Mouse (Mus musculus): ENCODE results near the gene Rd3.
A peak's percentile ranks its signal among the peaks of the same experiment; 100 is the strongest.

The Rd3 gene

DNA sequence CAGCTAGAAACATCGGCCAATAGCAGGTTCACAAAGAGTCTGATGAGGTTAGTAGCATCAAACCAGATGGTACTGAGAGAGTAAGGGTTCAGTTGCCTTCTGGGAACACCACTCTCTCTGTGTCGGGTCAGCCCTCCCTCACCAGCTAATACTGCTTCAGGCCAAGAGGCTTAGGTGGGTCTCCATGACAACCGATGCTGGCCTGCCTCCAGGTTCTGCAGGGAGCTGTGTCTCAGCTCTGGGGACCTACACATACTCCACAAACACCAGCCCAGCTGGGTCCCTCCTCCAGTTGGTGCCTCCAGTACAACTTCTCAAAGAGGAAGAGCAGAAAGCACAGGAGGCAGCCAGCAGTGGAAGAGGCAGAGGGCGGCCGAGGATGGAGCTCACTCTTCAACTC lies at the start of gene Rd3:
Rd3 (plus strand) TSS at position 184 of the 400 bp plus-strand sequence.
- peak; percentile 55 to 67 for DNase-seq

DNA sequence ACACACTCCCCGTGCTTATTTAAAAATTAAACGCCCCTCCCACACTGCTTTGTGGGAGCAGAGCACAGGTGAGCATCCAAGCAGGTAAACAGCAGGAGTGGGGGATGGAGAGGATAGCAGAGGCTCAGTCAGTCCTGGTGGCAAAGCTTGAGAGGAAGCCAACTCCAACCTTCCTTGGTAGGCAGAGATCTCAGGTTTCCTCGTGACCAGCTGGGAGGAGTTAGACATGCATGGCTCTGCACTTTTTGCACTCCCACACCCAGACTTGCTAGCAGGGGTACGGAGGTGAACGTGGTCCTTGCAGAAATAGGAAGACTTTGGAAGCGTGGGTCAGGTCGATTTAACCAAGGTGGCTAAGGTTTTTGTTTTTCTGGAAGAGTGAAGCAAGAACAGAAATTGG lies 48.8 kb upstream of the Rd3 start:
- no peak for DNase-seq

DNA sequence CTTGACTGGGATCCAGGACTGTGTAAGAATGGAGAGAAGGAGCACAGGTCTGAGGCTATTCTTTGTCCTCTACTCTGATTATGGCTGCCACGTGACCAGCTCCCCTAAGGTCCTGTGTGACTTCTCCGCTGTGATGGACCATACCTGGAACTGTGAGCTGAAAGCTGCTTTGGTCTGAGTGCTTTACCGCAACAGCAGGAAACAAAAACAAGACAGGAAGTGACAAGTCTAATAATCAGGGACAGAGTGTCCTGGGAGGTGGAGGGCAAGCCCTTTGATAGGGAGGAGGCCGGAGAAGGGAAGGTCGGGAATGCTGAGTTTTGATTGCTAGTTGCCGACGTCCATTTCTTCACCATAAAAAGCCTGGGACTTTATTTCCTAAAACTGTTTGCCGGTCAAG lies 48.1 kb upstream of the Rd3 start:
- DNase-seq, result no peak

DNA sequence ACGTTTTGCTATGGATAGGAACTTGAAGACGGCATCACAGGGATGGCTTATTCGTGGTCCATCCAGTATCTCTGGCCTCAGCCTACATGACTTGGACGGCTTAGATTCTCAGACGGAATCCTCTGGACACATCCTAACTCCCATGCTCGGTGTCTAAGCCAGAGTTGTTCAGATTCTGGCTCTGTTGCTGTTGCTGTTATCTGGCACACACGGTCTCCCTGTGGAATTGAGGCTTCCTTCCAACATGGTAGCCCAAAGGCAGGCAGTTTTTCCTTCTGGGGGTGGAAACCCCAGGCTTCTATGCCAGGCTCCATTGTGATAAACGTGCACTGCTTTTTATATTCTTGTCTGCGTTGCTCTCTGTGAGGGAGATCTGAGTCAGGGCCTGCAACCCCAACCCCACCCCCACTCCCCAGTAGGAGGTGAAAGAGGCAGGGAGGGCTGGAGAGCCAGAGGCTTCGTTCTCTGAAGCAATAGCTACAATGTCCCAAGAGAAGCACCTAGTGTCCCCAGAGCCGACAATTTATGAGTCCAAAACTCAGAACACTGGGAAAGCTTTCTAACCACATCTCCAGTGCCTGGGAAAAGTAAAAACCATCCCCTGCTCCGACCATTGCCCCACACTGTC lies 47.2 kb upstream of the Rd3 start:
- DNase-seq, result no peak

DNA sequence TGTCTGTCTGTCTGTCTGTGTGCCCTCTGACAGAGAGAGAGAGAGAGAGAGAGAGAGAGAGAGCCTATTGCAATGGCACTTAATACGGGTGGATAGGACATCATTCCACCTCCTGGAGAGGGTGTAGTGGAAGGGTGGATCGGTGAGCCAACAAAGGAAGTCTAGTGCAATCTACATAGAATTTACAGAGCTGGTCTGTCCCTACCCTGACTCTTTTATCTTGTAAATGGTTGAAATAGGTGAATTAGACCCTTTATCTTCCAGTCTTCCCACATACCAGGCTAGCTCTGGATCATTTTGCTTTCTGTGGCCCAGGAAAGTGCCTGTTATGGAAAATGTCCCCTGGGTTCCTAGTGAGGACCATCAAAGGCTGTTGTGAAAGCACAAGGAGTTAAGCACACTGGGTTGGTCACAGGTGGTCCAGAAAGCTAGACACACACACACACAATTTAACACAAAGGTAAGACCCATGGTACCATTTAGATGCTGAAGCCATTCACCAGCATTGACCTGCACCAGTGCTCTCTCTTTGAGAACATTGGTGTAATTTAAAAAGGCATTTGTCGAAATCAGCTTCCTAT lies 46.6 kb upstream of the Rd3 start:
- no peak for DNase-seq

DNA sequence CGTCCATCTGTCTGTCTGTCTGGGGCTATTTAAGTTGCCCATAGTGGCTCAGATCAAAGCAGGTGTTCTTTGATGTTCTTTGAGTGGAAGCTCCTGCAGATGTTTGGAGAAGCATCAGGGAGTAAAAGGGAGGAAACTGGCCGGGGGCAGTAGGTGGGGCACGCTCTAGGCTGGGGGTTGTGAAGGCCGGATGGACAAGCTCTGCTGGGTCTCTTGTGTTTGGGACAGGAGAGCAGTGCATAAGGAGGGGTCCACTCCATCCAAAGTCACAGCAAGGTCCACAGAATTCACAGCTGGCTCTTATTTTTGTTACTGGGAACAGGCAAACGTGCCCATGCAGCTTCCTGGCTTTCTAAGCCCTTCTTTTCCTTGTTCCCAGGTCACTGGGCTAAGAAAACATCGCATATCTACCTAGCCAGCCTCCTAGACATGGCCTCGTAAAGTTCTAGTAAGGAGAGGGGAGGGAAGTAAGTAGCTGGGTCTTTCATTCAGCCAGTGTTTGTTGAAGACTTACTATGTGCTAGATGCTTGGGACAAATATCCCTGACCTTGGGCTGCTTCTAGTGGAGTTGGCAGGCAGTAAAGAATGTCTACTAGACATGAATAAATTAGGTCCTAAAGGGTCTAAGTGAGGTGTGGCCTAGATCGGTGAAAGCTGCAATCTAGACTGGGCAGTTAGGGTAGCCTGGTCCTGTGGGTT lies 44.7 kb upstream of the Rd3 start:
- DNase-seq, result no peak

DNA sequence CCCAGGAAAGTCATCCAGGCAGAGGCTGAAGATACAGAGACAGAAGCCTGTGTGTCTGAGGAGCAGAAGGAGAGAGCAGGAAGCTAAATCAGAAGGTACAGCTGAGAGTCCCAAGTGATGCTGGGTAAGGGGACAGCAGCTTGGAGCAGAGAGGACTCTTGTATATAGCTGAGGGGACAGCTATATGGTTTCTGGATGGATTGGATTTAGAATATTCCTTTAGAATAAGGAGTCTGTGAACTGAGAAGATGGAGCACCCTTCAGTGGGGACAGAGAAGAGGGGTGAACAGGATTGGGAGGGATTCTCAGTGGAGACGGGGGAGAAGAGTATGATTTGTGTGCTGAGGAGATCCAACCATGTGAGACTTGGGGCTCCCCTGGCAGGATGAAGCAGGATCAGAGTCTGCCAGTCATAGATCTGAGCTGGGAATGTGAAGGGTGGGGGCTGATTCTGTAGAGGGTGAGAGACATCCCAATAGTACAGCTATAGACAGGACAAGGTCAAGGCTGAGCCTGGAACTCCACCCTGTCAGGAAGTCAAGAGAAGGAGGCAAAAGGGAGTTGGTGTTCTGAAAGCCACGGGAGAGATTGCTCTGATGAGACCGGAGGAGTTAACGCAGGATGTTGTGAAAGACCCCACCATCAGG lies 44.1 kb upstream of the Rd3 start:
- DNase-seq, result no peak

DNA sequence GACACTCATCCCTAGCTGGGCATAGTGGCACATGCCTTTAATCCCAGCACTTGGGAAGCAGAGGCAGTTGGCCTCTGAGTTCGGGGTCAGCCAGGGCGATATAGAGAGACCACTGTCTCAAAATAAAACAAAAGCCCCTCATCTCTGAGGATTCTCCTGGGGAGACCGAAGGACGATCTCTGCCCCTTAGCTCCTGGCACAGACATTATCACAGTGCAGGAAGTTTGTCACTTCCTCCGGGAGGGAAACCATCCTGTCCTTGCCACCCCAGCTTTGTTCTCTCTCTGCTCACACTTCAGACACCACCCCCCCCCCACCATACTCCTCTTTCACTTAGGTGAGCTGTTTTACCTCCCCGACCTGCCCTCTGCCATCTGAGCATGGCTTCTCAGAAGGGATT lies 33.5 kb upstream of the Rd3 start:
- no peak for DNase-seq

DNA sequence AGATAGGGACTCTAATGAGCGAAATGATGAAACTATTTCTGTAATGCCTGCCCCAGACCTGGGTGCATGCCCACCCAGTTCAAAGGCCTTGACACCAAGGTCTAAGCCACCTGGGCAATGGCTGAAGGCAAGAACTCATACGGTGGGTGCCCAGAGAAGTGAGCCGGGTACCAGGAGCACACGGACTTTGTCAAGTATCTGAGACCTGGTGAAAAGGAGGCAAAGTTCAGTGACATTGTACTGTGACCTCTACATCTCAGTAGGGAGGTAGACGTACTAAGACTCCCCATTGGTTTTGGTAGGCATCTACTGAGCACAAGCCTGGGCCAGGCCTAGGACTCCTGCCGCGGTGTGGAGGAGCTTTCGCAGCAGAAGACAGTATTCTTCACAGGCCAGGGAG lies 31.8 kb upstream of the Rd3 start:
- DNase-seq, result no peak

DNA sequence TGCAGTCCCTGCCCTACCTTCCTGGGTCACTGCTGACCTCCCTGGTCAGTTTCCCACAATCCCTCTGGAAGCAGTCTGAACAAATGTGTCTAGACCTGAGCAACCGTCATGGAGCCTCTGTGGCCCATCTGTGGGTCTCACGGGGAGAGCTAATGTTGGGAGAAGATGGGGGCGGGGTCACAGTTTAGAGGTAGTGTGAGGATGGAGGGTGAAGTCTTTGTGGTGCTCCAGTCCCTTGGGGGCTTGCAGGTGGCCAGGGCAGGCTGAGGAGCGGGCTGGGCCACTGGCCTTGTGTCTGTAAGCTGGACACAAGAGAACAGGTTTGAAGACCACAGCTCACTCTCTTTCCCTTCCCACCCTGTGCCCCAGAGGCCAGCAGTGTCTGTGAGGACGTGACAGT lies 31.4 kb upstream of the Rd3 start:
- no peak for DNase-seq

DNA sequence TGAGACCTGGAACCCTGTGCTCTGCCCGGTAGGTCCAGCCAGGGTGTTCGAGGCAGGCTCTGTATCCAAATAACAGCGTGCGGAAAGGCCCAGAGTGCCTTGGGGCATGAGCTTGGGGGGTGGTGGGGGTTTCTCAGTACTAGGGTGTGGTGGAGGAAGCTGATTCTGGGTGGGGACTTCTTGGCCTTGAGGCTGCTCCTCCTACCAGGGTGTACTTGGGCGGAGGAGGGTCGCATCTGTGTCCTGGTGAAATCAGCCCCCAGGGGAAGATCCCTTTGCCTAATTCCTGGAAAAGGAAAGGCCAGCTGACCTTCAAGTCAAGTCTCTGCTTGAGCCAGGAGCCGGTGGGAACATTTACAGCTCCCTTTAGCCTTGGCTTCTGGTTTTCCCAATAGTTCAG lies 30.9 kb upstream of the Rd3 start:
- peak; percentile 35 to 49 for DNase-seq

DNA sequence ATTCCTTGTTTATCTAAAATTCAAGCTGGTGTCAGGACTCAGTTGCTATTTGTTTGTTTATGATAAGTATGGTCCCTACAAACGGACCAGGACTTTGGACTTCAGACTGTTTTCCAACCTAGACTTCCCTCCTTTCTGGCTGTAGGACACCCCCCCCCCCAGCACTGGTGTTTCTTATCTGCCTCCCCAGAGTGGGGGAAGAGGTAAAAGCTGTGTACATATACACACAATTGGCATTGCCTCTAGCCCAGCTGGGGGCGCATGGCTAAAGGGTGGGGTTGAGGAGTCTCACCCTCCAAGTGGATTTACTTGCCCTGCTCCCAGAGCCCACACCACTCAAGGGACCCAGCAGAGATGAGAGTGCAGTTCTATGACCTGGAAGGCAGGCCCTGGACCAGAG lies 30.3 kb upstream of the Rd3 start:
- DNase-seq, result no peak

DNA sequence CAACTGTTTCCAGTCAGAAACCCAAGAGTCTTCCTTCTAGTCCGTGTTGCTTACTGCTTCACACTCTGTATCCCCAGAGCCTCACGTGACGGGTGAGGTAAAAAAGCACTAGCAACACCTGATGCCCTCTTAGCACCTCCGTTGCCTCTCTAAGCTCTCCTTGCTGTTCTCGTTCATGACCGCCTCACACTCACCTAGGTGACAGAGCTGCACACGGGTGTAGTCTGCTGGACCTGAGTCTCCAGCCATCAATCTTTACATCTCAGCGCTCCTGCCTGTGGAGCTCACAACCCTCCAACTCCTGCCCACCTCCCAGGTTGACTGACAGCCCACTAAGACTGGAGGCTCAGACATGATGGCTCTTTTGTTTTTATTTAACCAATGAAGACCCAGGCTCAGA lies 29.4 kb upstream of the Rd3 start:
- no peak for DNase-seq

DNA sequence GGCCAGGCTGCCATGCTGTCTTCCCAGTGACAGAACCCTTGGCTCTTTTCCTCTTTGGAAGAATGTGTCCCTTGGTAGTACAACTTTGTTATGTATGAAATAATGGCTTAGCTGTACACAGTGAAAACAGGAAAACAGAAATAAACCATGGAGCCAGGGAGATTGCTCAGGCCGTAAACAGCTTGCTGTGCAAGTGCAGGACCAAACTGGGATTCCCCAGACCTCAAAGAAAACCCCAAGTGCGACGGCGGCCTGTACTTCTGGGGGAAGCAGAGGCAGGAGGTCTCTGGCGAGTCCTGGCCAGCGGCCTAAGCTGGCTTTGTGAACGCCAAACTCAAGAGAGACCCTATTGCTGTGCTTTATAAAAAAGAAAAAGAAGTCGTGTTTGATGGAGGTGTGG lies 28.6 kb upstream of the Rd3 start:
- no peak for DNase-seq

DNA sequence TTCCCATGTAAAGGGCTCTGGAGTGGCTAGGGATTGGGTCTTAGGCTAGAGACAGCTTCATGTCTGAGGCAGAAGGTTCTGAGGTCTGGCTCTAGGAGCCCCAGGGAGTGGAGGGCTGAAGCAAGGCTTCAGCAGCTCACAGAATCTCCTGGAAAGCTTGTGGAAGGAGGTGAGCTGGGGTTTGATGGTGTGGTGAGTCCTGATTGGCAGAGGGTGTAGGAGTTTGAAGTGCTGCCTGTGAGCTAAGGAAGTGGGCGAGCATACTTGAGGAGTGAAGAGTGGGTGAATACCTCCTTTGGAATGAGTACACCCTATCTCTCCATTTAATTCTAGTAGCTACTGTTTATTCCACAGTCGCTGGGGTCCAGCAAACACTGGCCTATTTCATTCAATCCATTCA lies 26.6 kb upstream of the Rd3 start:
- DNase-seq, result no peak

DNA sequence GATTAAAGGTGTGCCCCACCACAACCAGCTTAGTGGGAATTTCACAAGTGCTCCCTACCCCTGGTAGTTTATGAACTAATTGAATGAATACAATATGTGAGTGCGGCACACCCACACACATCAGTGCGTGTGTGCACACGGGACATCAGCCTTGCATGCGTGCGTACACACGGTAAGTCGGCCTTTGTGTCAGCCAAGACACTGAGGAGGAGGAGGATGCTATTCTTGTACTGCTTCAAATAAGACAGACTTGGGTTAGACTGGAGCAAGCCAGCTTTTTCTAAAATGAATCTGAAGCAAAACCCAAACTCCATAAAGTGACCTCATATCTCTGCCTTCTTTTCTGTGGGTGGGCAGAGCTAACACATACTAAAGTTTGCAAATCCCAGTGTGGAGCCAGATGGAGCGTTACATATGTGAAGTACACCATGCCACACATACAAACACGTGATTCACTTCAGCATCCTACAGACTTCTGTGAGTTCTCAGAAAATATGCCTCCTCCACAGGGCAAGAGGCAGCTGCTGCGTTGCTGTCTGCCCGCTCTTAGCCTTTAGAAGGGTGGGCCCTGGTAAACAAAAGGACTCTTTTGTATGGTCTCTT lies 24.3 kb upstream of the Rd3 start:
- no peak for DNase-seq

DNA sequence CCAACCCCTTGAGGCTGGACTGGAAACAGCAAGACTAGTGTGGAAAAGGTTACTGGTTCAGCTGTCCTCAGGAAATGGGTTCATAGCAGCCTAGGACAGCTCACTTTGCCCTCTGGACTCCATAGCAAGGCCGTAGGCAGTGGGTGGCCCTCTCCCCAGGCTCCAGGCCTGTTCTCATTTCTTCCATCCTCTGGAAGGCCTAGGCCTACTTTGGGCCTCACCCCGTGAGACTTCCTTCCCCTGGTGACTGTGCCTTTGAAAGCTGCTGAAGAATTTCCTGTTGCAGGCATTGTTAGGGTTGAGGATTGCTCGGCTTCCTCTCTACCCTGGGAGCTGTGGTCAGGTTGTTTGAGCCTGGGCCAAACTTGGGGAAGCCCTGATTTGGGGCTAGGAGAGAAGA lies 22.1 kb upstream of the Rd3 start:
- peak; percentile 67 to 78 for DNase-seq

DNA sequence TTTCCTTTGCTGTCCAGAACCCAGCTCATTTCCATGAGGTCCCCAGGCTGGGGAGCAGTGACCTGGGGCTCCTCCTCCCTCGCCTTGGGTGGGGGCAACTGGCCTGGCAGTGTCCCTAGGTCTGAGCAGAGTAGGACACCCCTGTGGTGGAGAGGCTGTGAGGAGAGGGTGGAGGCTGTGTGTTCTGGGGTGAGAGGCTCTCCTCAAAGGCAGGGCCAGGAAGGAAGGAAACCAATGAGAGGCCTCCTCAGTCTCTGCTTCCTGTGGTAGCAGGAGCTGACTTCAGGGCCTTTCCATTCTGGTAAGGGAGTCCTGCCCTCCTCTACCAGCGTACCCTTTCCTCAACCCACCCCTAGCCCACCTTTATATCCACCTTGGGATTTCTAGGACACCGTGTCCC lies 20.9 kb upstream of the Rd3 start:
- peak; percentile 53 to 73 for DNase-seq

DNA sequence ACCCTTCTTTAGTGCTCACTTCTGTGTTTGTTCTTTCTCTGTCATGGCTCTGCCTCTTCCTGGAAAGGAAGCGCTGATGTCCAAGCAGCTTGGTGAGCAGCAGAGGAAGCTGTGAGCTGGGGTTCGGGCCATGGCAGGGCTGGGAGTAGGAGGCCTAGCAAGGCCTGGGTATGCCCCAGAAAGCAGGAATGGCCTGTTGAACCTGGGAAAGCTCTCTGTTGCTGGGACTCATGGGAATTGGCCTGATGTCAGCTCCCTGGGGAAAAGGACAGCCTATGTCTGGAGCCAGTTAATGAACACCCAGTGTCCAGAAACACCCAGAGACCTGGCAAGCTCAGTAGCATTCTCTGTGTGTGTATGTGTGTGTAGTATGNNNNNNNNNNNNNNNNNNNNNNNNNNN lies 20.3 kb upstream of the Rd3 start:
- peak; percentile 34 to 61 for DNase-seq

DNA sequence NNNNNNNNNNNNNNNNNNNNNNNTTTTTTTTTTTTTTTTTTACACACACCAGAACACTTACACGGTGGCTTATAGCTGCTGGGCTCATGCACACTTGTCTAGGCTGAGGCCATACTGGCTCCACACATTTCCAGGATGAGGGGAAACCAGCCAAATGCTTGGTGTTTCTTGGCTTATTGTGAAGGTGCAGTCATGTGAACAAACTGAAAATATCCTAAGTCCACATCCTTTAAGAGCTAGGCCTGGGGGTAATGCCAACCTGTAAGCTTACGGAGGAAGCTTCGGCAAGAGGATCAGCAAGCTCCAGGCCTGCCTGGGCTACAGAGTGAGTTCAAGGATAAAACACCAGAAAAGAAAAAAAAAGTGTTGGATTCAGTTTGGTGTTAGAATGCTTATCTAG lies 19.8 kb upstream of the Rd3 start:
- DNase-seq, result no peak

DNA sequence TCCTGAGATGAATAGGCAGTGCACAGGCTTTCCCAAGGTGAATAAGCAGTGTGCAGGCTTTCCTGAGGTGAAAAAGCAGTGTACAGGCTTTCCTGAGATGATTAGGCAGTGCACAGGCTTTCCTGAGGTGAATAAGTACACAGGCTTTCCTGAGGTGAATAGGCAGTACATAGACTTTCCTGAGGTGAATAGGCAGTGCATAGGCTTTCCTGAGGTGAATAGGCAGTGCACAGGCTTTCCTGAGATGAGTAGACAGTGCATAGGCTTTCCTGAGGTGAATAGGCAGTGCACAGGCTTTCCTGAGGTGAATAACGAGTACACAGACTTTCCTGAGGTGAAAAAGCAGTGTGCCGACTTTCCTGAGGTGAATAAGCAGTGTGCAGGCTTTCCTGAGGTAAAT lies 16.2 kb upstream of the Rd3 start:
- DNase-seq, result no peak

DNA sequence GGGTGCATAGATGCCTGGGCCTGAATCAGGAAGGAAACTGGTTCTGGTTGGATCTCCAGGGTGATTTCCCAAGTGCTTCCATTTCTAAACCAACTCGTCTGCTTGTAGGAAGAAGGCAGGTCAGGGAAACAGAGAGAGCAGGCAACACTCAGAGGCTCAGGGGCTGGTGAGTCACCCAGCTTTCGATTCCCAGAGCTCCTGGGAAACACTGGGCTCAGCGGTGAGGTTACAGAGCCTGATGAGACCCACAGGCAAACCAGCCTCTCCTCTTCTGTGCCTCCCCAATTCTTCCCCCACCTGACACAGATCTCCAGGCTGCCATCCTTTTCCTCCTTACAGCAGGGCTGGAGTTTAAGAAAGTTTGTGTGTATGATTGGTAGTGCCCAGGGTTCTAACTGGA lies 13.8 kb upstream of the Rd3 start:
- no peak for DNase-seq

DNA sequence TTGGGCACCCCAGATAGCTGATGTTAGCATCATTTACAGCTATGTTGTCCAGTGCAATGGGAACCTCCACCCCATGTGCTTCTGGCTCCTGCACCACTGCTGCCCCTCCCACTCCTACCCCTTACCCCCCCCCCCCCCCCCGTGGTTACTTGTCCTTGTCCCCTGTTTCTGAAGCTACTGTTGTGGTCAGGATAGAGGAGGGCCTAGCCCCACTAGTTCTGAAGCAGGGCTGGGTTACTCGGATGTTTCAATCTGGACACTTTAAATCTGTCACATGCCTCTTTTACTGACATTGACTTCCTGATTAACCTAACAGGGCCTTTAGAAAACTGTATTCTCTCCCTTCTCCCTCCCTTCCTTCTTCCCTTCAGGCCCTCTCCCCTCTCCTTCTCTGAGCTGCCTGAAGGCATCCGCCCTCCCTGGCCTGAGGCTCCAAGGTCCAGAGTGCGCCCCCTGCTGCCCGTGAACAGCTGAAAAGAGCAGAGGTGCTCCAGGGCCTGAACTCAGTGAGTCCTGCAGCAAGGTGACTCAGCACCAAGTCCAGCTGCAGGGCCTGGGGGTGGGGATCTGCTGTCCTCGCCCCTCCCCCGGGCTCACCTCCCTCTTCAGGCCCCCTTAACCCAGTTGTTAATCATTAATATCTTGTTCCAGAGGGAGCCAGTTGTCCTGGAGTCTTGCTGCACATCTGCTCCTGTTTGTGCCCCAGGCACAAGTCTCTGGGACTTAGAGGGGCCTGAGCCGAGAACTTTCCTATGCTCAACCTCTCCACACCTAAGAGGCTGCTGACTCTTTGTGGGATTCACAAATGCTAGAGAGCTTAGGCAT lies 13.0 kb upstream of the Rd3 start:
- peak; percentile 86 to 91 for DNase-seq
